In genomic region chr14:47196711-47197110, GRCm38 (mm10) we compare ENCODE assay signal across 26 mouse cellular contexts.
"Had no signal": no experiment of that assay in that cellular context is flagged by ENCODE, and none has a peak within 500 bp of the region (broad histone marks: within the 10 kb centered on the region; RNA-seq: fewer than 3 reads in every experiment).

No protein-coding gene starts in this region.

- H3K4me2 ChIP-seq: heart, embryonic 11.5 days; heart, embryonic 13.5 days; heart, embryonic 15.5 days; hindbrain, embryonic 13.5 days; hindbrain, embryonic 15.5 days; kidney, embryonic 15.5 days; limb, embryonic 13.5 days; limb, embryonic 15.5 days; liver, embryonic 13.5 days; liver, embryonic 15.5 days had no signal

- ATAC-seq: hindbrain, postnatal 0 days; intestine, embryonic 16.5 days had no signal

- H3K9me3 ChIP-seq: heart, embryonic 13.5 days; heart, embryonic 15.5 days; hindbrain, embryonic 13.5 days; hindbrain, embryonic 15.5 days; kidney, embryonic 15.5 days; limb, embryonic 13.5 days; limb, embryonic 15.5 days; liver, embryonic 13.5 days; liver, embryonic 15.5 days had no signal

- H3K27ac ChIP-seq: heart, embryonic 13.5 days; heart, embryonic 15.5 days; hindbrain, embryonic 13.5 days; hindbrain, embryonic 15.5 days; hindbrain, postnatal 0 days; kidney, embryonic 15.5 days; kidney, postnatal 0 days; limb, embryonic 13.5 days; limb, embryonic 15.5 days; liver, embryonic 13.5 days; liver, embryonic 15.5 days had no signal

- H3K36me3 ChIP-seq: heart, embryonic 13.5 days; heart, embryonic 15.5 days; hindbrain, embryonic 13.5 days; hindbrain, embryonic 15.5 days; kidney, embryonic 15.5 days; limb, embryonic 13.5 days; limb, embryonic 15.5 days; liver, embryonic 13.5 days; liver, embryonic 15.5 days had no signal

- H3K4me3 ChIP-seq: heart, embryonic 13.5 days; heart, embryonic 15.5 days; hindbrain, embryonic 13.5 days; hindbrain, embryonic 15.5 days; kidney, embryonic 15.5 days; limb, embryonic 13.5 days; limb, embryonic 15.5 days; liver, embryonic 13.5 days; liver, embryonic 15.5 days had no signal

- DNase-seq: gastrocnemius, postnatal 14 days; gastrocnemius, postnatal 36 days; heart, adult 18-20 months; heart, postnatal 14 days; heart, postnatal 36 days; kidney, adult 11 months; kidney, adult 2 months; kidney, adult 9 months; kidney, postnatal 14 days; kidney, postnatal 36 days; layer of hippocampus, postnatal 36 days; left cerebral cortex, postnatal 4 days; liver, embryonic 13.5 days; lung, adult 18-20 months had no signal

- H3K4me1 ChIP-seq: heart, embryonic 13.5 days; heart, embryonic 15.5 days; hindbrain, embryonic 13.5 days; hindbrain, embryonic 15.5 days; kidney, embryonic 15.5 days; limb, embryonic 13.5 days; limb, embryonic 15.5 days had no signal

- H3K9ac ChIP-seq: heart, embryonic 13.5 days; heart, embryonic 15.5 days; hindbrain, embryonic 13.5 days; hindbrain, embryonic 15.5 days; kidney, embryonic 15.5 days; limb, embryonic 13.5 days; limb, embryonic 15.5 days; liver, embryonic 13.5 days; liver, embryonic 15.5 days had no signal

- H3K27me3 ChIP-seq: heart, embryonic 13.5 days; heart, embryonic 15.5 days; hindbrain, embryonic 13.5 days; hindbrain, embryonic 15.5 days; kidney, embryonic 15.5 days; limb, embryonic 13.5 days; limb, embryonic 15.5 days; liver, embryonic 13.5 days; liver, embryonic 15.5 days had no signal
